Mouse (Mus musculus) T-cell, adult 66 days (primary cell): Measurements from ENCODE around the gene Cd8b1. TPM values are rescaled to one million over a fixed set of nuclear protein-coding genes. Genes with fewer than 3 reads are reported as not detected.

Experiments used
- total RNA-seq, 2 experiments: library from RNA; stranded (reverse); gene quantifications; 3 replicates in 1 of 2; 4 replicates in 1 of 2; pipeline ENCODE4 v1.2.4; 2023

The Cd8b1 gene
- 100 to 1,000 TPM; 303 to 355 TPM for total RNA-seq

DNA sequence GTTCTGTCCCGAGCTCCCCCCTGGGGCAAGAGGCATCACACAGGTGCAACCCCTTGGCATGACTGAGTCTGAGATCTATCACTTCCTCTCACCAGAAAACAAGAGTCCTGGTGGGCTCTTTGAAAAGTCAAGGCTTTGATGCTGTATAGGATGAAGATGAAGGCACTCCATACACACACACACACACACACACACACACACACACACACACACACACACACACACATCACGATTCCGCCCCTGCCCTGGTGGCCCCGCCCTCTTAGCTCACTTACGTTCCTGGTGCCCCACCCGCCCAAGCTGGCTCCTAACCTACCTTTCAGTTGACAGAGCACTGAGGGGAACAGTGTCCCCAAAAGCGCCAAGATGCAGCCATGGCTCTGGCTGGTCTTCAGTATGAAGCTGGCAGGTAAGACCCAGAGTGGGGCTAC, at the start of gene Cd8b1:
Gene Cd8b1, plus strand, starts transcription at position 298 of the 431 bp plus-strand sequence.

DNA sequence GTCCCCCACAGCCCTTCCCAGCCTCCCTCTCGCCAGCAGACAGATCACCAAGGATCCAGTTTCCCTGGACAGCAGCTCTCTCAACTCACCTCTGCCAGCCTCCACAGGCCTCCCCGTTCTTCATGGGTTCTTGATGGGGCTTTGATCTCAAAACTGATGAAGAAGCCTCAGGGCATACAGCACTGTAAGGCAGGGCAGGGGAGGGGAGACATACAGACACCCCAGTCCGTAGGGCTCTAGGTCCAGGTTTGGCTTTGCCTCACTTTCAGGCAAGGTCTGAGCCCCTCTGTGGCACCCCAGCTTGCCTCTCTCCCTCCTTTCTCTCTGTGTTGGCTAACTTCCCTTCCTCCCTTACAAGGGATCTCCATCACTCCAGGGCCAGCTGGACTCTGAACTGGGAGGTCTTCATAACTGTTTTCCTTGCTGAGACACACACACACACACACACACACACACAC, 733 bp upstream of the Cd8b1 start, which contains the start of gene Smyd1:
Gene Smyd1, minus strand, starts transcription at position 408 of the 458 bp plus-strand sequence.

DNA sequence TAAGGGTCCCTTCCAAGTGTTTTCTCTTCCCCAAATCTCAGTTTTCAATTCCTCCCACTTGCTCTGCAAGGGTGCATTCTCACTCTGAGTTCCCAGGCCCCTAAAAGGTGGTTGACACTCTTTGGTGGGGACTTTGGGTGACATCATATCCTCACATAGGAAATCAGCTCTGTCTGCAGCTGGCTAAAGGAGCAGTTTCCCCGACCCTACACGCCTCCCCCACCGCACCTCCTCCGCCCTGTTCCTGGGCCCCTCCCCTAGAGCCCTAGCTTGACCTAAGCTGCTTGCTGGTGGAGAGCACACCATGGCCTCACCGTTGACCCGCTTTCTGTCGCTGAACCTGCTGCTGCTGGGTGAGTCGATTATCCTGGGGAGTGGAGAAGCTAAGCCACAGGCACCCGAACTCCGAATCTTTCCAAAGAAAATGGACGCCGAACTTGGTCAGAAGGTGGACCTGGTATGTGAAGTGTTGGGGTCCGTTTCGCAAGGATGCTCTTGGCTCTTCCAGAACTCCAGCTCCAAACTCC, 50.7 kb downstream of the Cd8b1 start, which contains the start of gene Cd8a:
Gene Cd8a, plus strand, starts transcription at position 179 of the 527 bp plus-strand sequence.

Other genes with a start within 250 kb of the Cd8b1 start
- under 1 TPM; 0.50 to 0.93 TPM for gene Thnsl2, start 178.3 kb upstream of the Cd8b1 start, total RNA-seq
- not detected for gene Fabp1, start 123.0 kb upstream of the Cd8b1 start, total RNA-seq
- gene Krcc1, start 51.1 kb upstream of the Cd8b1 start, total RNA-seq, result 10 to 100 TPM; 40.6 to 41.1 TPM
- under 1 TPM; 0.67 to 0.95 TPM for gene Smyd1, start 555 bp upstream of the Cd8b1 start, total RNA-seq
- gene Cd8a, start 50.6 kb downstream of the Cd8b1 start, total RNA-seq, result 100 to 1,000 TPM; 323 to 392 TPM
- 10 to 100 TPM; 74.4 to 80.7 TPM for gene Rmnd5a, start 117.8 kb downstream of the Cd8b1 start, total RNA-seq
- gene Rnf103, start 171.1 kb downstream of the Cd8b1 start, total RNA-seq, result 10 to 100 TPM; 40.6 to 44.7 TPM
- 10 to 100 TPM; 51.9 to 63.6 TPM for gene Chmp3, start 221.0 kb downstream of the Cd8b1 start, total RNA-seq